ENCODE assay signal across 9 mouse cellular contexts in genomic region chr8:92673555-92674243, GRCm38 (mm10). TPM values are rescaled to one million over a fixed set of nuclear protein-coding genes. Genes with fewer than 3 reads are reported as not detected.
DNase-seq lines count a peak whose midpoint lies in the region; ATAC-seq and TF ChIP-seq lines count a peak whose summit lies in the region.
"Had no signal": no experiment of that assay in that cellular context is flagged by ENCODE, and none has a peak within 500 bp of the region (broad histone marks: within the 10 kb centered on the region; RNA-seq: fewer than 3 reads in every experiment).

No protein-coding gene starts in this region.

- H3K4me2 ChIP-seq in hindbrain, embryonic 15.5 days, result peak overlapping the region; percentile 71
- peak overlapping the region; percentile 77 for H3K4me2 ChIP-seq in midbrain, embryonic 13.5 days (replicated peaks)

- DNase-seq in adrenal gland, adult (ENCODE audit: inconsistent age in 2 of 2, low spot score in 1 of 2), result peak; percentile 55 to 89
- peak; percentile 62 to 72 for DNase-seq in cerebellum, postnatal 10 days
- peak; percentile 65 for DNase-seq in gastrocnemius, adult 2 months
- DNase-seq in left cerebral cortex, postnatal 4 days, result peak; percentile 64
- peak; percentile 11 for DNase-seq in urinary bladder, postnatal 25 days (ENCODE audit: low spot score)

- peak overlapping the region; percentile 55 for H3K4me3 ChIP-seq in gastrocnemius, adult 2 months
- H3K4me3 ChIP-seq in hindbrain, embryonic 15.5 days, result peak overlapping the region; percentile 38
- H3K4me3 ChIP-seq in midbrain, embryonic 13.5 days (replicated peaks), result peak overlapping the region; percentile 48

- peaks cover 40% of the 10 kb centered on the region for H3K4me1 ChIP-seq in hindbrain, embryonic 15.5 days (replicated peaks)
- peaks cover 62% of the 10 kb centered on the region for H3K4me1 ChIP-seq in midbrain, embryonic 13.5 days (replicated peaks)

- no peaks in the 10 kb centered on the region for H3K9me3 ChIP-seq in hindbrain, embryonic 15.5 days
- H3K9me3 ChIP-seq in midbrain, embryonic 13.5 days, result no peaks in the 10 kb centered on the region

- H3K27ac ChIP-seq in gastrocnemius, adult 2 months, result no peak overlapping the region
- H3K27ac ChIP-seq in hindbrain, embryonic 15.5 days (replicated peaks), result no peak overlapping the region
- H3K27ac ChIP-seq in midbrain, embryonic 13.5 days, result no peak overlapping the region
- H3K27ac ChIP-seq: liver, embryonic 14.5 days had no signal

- peak; percentile 42 for TF ChIP-seq CTCF in gastrocnemius, adult 2 months (IDR thresholded peaks at IDR 0.05)

- H3K36me3 ChIP-seq in hindbrain, embryonic 15.5 days, result no peaks in the 10 kb centered on the region
- no peaks in the 10 kb centered on the region for H3K36me3 ChIP-seq in midbrain, embryonic 13.5 days

- intact Hi-C loops in gastrocnemius, adult 2 months (cut with DNase I), result no loop called here
- intact Hi-C loops in left cerebral cortex, postnatal 4 days (cut with DNase I), result loop anchor here (5.0 kb wide), 1 partner anchor 311 kb away; no protein-coding TSS in a partner anchor

- peaks cover 76% of the 10 kb centered on the region for H3K27me3 ChIP-seq in hindbrain, embryonic 15.5 days
- H3K27me3 ChIP-seq in midbrain, embryonic 13.5 days, result peaks cover 77% of the 10 kb centered on the region

- WGBS in hindbrain, embryonic 15.5 days, result under 1% methylated on average over 29 of the region's 30 CpGs
- under 1% methylated on average over 29 of the region's 30 CpGs for WGBS in midbrain, embryonic 13.5 days

- ATAC-seq in hindbrain, embryonic 15.5 days (ENCODE audit: low FRiP score, low read depth), result peak; percentile 87
- ATAC-seq in midbrain, embryonic 13.5 days, result peak; percentile 80
- no peak; the same call in 1 of the 2 replicates for ATAC-seq in granulocyte monocyte progenitor cell, adult 5-6 weeks (replicated peaks; ENCODE audit: poor library complexity, severe bottlenecking)

- no peak overlapping the region for H3K9ac ChIP-seq in hindbrain, embryonic 15.5 days
- H3K9ac ChIP-seq in midbrain, embryonic 13.5 days (replicated peaks), result peak overlapping the region; percentile 56
- H3K9ac ChIP-seq: liver, embryonic 14.5 days had no signal

RNA-seq across cellular contexts. Expression of gene Irx6, which starts 0.4 kb away (rescaled TPM):
- total RNA-seq in gastrocnemius, adult 2 months (2021), result not detected
- polyA plus RNA-seq in hindbrain, embryonic 15.5 days (2015; fragmentation: Nextera tagmentation; extraction: Ambion mirVana), result 2.4 and 5.6 TPM in 2 replicates
- total RNA-seq in left cerebral cortex, postnatal 4 days (2021), result not detected
- 4.0 and 6.6 TPM in 2 replicates for polyA plus RNA-seq in midbrain, embryonic 13.5 days (2015; fragmentation: Nextera tagmentation; extraction: Ambion mirVana)
- not detected in 2 replicates for total RNA-seq in granulocyte monocyte progenitor cell, adult 5-6 weeks (2014; fragmentation: Nextera tagmentation)
- total RNA-seq in granulocyte monocyte progenitor cell, adult 5-6 weeks (2017), result not detected in 2 replicates

Comparison
In these comparisons a context has a peak if more than half of its experiments do, and no peak if none do; other contexts are left out.
1. DNase-seq: peak in every context shown above with its lines; median percentile 72 in adrenal gland, adult; 67 in cerebellum, postnatal 10 days; 65 in gastrocnemius, adult 2 months; 64 in left cerebral cortex, postnatal 4 days; 11 in urinary bladder, postnatal 25 days.